Mouse (Mus musculus) left cerebral cortex, postnatal 4 days (tissue): ENCODE measurements around the gene Dlg5. TPM values are rescaled to one million over a fixed set of nuclear protein-coding genes. Genes with fewer than 3 reads are reported as not detected.

Experiments
- DNase-seq: peaks from one replicate; pipeline ENCODE4 v3.0.0-alpha.2; 2022
- intact Hi-C: fragments of 180-260 bp; cut with DNase I; formaldehyde crosslinking; loops from one replicate; pipeline ENCODE4 v1.15.1; 2025
- total RNA-seq, 2 experiments: library from RNA; stranded (reverse); gene quantifications; 2 replicates each; pipeline ENCODE4 v1.2.3; 2021

The Dlg5 gene
- total RNA-seq, 2 experiments from 2014 or later: 81.9 to 94.0 TPM

- no peak for DNase-seq
- intact Hi-C loops: no loop called here
Observed at GRCm38 (mm10) chr14:24199732-24200131, 46.0 kb downstream of the Dlg5 start.

GRCm38 (mm10) chr14:24197865-24198264 lies 47.9 kb downstream of the Dlg5 start:
- intact Hi-C loops: no loop called here
- DNase-seq: no peak

- DNase-seq: no peak
- intact Hi-C loops: no loop called here
Observed at GRCm38 (mm10) chr14:24196947-24197346, 48.8 kb downstream of the Dlg5 start.

GRCm38 (mm10) chr14:24190131-24190530 lies 55.6 kb downstream of the Dlg5 start:
- no peak for DNase-seq
- intact Hi-C loops: no loop called here

GRCm38 (mm10) chr14:24189598-24189997 lies 56.1 kb downstream of the Dlg5 start:
- intact Hi-C loops: loop anchor here (10.0 kb wide), 1 partner anchor 55 kb away; the partner anchor contains the start of gene Dlg5
- peak; percentile 48 for DNase-seq

- intact Hi-C loops: loop anchor here (10.0 kb wide), 1 partner anchor 59 kb away; the partner anchor contains the start of gene Dlg5
Observed at GRCm38 (mm10) chr14:24185514-24185913, 60.2 kb downstream of the Dlg5 start.

GRCm38 (mm10) chr14:24182955-24183354 lies 62.8 kb downstream of the Dlg5 start:
- no peak for DNase-seq
- intact Hi-C loops: loop anchor here (5.0 to 10.0 kb wide), 2 partner anchors 62 to 89 kb away; partner anchors contain the start of gene Dlg5

More at GRCm38 (mm10) chr14:24185514-24185913, 60.2 kb downstream of the Dlg5 start:
- no peak for DNase-seq

GRCm38 (mm10) chr14:24181811-24182506 lies 63.8 kb downstream of the Dlg5 start:
- intact Hi-C loops: loop anchor here (5.0 to 10.0 kb wide), 2 partner anchors 63 to 90 kb away; partner anchors contain the start of gene Dlg5
- DNase-seq: peak; percentile 76

GRCm38 (mm10) chr14:24179466-24179991 lies 66.2 kb downstream of the Dlg5 start:
- intact Hi-C loops: no loop called here
- DNase-seq: no peak

GRCm38 (mm10) chr14:24176609-24177008 lies 69.1 kb downstream of the Dlg5 start:
- intact Hi-C loops: no loop called here
- DNase-seq: no peak

- intact Hi-C loops: no loop called here
- DNase-seq: no peak
Observed at GRCm38 (mm10) chr14:24173326-24173725, 72.4 kb downstream of the Dlg5 start.

GRCm38 (mm10) chr14:24171639-24172311 lies 73.9 kb downstream of the Dlg5 start:
- no peak for DNase-seq
- intact Hi-C loops: no loop called here

- DNase-seq: no peak
- intact Hi-C loops: no loop called here
Observed at GRCm38 (mm10) chr14:24166046-24166445, 79.7 kb downstream of the Dlg5 start.

- intact Hi-C loops: no loop called here
- no peak for DNase-seq
Observed at GRCm38 (mm10) chr14:24164721-24165367, 80.9 kb downstream of the Dlg5 start.

GRCm38 (mm10) chr14:24162856-24163255 lies 82.9 kb downstream of the Dlg5 start:
- no peak for DNase-seq
- intact Hi-C loops: no loop called here

GRCm38 (mm10) chr14:24148892-24149291 lies 96.8 kb downstream of the Dlg5 start:
- intact Hi-C loops: no loop called here

GRCm38 (mm10) chr14:24144821-24145220 lies 100.9 kb downstream of the Dlg5 start:
- intact Hi-C loops: no loop called here
- no peak for DNase-seq

More at GRCm38 (mm10) chr14:24148892-24149291, 96.8 kb downstream of the Dlg5 start:
- no peak for DNase-seq

- no peak for DNase-seq
- intact Hi-C loops: no loop called here
Observed at GRCm38 (mm10) chr14:24144421-24144820, 101.3 kb downstream of the Dlg5 start.

GRCm38 (mm10) chr14:24142926-24143430 lies 102.7 kb downstream of the Dlg5 start:
- intact Hi-C loops: no loop called here
- no peak for DNase-seq

GRCm38 (mm10) chr14:24141727-24142126 lies 104.0 kb downstream of the Dlg5 start:
- no peak for DNase-seq
- intact Hi-C loops: no loop called here

- no peak for DNase-seq
- intact Hi-C loops: no loop called here
Observed at GRCm38 (mm10) chr14:24140297-24140812, 105.4 kb downstream of the Dlg5 start.
